Mouse (Mus musculus): ENCODE data around the gene Grk1. TPM values are rescaled to one million over a fixed set of nuclear protein-coding genes. Genes with fewer than 3 reads are reported as not detected.

Gene Grk1
- under 1 TPM in 1 of 2 experiments, not detected in 1; 0.07 TPM for total RNA-seq (2021)
- long read RNA-seq, result 0 reads

GRCm38 (mm10) chr8:13404666-13405131 lies at the start of gene Grk1:
TSS of gene Grk1 (plus strand) at chr8:13405081.
- no peak for DNase-seq (ENCODE audit: low spot score in 2 of 2)

GRCm38 (mm10) chr8:13356221-13356620 lies 48.7 kb upstream of the Grk1 start:
- no peak for DNase-seq (ENCODE audit: low spot score in 2 of 2)

- no peak for DNase-seq (ENCODE audit: low spot score in 2 of 2)
Measured at GRCm38 (mm10) chr8:13356681-13357080, 48.2 kb upstream of the Grk1 start.

DNA sequence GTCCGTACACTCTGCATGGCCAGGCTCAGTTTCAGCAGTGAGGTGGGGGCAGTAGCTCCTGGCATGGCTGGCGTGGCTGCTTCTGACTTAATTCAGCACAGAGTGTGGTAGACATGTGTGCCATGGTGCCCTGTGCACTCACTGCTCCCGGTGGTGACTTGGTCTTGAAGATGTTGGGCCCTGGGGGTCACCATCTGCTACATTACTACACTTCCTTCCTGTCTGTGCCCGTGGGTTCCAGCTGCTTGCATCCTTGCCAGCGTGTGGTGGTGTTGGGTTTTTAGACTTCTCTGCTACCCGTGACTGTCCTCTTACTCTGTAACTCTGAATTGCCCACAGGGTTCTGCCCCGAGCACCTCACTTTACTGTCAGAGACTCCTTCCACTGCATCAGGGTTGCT lies 44.7 kb upstream of the Grk1 start:
- no peak for DNase-seq (ENCODE audit: low spot score in 2 of 2)

GRCm38 (mm10) chr8:13361865-13362264 lies 43.0 kb upstream of the Grk1 start:
- DNase-seq (ENCODE audit: low spot score in 2 of 2), result no peak

DNA sequence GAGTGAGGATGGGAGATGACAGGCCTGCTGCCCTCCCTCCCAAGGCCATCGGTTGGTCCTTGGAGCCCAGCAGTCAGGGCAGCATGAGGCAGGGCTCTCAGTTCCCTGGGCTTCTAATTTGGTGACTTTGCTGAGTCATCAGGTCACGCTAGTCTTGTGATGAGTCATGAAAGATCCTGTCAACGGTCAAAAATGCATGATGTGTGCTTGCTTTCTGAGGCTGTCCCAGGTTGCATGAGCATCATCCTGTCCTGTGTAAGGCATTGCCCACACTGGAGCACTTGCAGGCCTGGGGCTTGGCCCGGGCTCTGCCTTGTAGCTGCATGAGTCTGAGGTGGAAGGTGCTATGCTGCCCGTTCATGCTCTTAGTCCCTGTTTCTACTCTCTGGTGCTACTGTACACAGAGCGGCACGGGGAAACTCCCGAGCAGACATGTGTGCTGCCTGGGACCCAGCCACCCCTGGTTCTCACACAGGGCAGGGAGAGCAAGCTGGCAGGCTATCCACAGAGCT lies 31.7 kb upstream of the Grk1 start:
- DNase-seq (ENCODE audit: low spot score in 2 of 2), result no peak

DNA sequence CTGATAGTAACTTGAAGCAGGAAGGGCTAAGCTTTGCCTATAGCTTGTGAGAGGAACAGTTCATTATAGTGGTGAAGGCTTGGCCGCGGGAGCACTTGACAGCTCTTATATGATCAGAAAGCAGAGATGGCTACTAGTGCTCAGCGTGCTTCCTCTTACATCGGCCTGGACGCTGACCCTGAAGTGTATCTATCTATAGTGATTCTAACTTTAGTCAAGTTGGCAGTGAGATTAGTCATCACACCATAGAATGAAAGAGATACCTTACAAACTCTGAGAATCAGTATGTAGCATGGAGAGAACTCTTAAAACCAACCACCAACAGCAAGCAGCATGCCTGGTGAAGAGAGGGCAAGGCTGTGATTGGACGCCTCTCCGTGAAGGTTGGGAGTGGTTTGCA lies 23.3 kb upstream of the Grk1 start:
- no peak for DNase-seq (ENCODE audit: low spot score in 2 of 2)

GRCm38 (mm10) chr8:13382536-13382935 lies 22.3 kb upstream of the Grk1 start:
- no peak for DNase-seq (ENCODE audit: low spot score in 2 of 2)

- no peak for DNase-seq (ENCODE audit: low spot score in 2 of 2)
Measured at GRCm38 (mm10) chr8:13382999-13383398, 21.9 kb upstream of the Grk1 start.

GRCm38 (mm10) chr8:13386366-13386765 lies 18.5 kb upstream of the Grk1 start:
- no peak for DNase-seq (ENCODE audit: low spot score in 2 of 2)

GRCm38 (mm10) chr8:13387728-13388127 lies 17.2 kb upstream of the Grk1 start:
- DNase-seq (ENCODE audit: low spot score in 2 of 2), result no peak

- DNase-seq (ENCODE audit: low spot score in 2 of 2), result no peak
Measured at GRCm38 (mm10) chr8:13388744-13389143, 16.1 kb upstream of the Grk1 start.

GRCm38 (mm10) chr8:13393869-13394268 lies 11.0 kb upstream of the Grk1 start:
- no peak for DNase-seq (ENCODE audit: low spot score in 2 of 2)

GRCm38 (mm10) chr8:13396725-13397124 lies 8.2 kb upstream of the Grk1 start, which contains the start of gene Atp4b:
TSS of gene Atp4b (minus strand) at chr8:13396825.
- DNase-seq (ENCODE audit: low spot score in 2 of 2), result no peak

DNA sequence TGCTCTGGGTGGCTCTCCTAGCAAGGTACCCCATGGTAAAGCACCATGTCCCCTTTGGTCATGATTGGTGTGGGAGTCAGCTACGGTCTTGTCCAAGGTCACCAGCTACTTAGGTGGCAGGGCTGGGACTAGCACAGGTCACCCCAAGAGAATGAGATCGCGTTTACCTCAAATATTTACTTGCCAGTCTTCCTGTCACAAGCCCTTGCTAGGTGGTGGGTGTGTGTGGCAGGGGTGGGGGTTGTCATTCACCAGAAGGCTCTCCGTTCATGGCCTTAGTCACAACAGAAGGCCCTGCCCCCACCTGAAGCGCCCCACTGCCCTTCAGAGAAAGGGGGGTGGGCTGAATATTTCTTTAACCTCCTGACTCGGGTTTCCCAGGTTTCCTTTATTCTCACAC lies 1.4 kb upstream of the Grk1 start:
- no peak for DNase-seq (ENCODE audit: low spot score in 2 of 2)

GRCm38 (mm10) chr8:13406011-13406410 lies 1.1 kb downstream of the Grk1 start:
- no peak for DNase-seq (ENCODE audit: low spot score in 2 of 2)

- DNase-seq (ENCODE audit: low spot score in 2 of 2), result peak; percentile 78 to 82
Measured at GRCm38 (mm10) chr8:13411597-13411996, 6.7 kb downstream of the Grk1 start.

DNA sequence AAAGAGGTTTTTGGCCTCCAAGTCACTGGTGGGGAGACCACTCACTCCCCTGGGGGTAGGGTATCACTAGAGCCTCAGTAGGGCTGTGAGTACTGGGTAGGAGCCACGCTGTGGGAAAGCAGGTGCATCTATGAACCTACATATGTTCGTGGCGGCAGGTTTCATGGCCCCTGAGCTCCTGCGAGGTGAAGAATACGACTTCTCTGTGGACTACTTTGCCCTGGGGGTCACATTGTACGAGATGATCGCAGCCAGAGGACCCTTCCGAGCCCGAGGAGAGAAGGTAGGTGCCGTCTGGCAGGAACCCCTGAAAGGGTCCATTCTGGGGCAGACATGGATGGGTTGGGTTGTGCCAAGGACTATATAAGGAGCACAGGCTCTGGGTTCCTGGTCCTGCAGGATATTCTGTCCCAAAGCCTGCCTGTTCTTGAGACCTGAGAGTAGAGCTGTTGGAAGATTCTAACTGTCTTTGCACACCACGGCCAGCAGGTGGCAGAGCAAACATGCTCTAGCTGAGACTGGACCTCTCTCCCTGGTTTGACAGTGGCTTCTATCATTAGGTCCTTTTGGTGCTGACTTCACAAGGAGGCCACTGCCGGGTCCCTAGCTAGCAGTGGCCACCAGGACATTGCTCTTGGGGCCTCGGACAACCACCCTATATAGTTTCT lies 8.1 kb downstream of the Grk1 start:
- peak; percentile 74 to 76 for DNase-seq (ENCODE audit: low spot score in 2 of 2)

- no peak for DNase-seq (ENCODE audit: low spot score in 2 of 2)
Measured at GRCm38 (mm10) chr8:13413823-13414390, 9.0 kb downstream of the Grk1 start.

DNA sequence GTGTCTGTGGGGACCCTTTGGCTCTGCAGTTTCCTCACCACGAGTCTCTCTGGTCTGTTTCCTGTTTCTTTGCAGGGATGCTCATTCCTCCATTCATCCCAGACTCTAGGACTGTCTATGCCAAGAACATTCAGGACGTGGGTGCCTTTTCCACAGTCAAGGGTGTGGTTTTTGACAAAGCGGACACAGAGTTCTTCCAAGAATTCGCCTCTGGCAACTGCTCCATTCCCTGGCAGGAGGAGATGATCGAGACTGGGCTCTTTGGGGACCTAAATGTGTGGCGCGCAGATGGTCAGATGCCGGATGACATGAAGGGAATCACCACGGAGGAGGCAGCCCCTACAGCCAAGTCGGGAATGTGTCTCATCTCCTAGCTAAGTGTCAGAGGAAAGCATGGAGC lies 11.0 kb downstream of the Grk1 start:
- no peak for DNase-seq (ENCODE audit: low spot score in 2 of 2)

DNA sequence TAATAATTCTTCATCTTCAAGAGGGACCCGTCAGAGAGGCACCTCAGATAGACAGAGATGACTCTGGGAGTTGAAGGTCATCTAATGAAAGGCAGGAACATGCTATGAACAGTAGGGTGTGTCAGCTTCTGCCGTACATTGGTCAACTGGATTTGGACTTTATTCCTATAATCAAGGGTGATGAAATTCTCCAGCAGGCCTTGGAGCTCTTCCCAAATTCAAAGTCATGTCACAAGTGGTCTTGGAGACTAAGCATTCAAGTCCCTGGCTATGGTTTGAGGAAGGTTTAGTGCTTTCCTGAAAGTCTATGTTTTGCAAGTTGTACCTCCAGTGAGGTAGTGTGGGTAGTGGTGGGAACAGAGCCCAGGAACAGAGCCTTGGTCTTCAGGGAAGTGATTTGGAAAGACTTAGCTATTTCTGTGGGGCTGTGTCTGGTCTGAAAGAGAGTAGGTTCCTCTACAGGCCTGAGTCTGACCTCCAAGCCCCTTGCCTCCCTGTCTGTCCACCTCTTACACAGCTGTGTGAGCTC lies 14.3 kb downstream of the Grk1 start:
- DNase-seq (ENCODE audit: low spot score in 2 of 2), result no peak

- DNase-seq (ENCODE audit: low spot score in 2 of 2), result no peak
Measured at GRCm38 (mm10) chr8:13420970-13421369, 16.1 kb downstream of the Grk1 start.

DNA sequence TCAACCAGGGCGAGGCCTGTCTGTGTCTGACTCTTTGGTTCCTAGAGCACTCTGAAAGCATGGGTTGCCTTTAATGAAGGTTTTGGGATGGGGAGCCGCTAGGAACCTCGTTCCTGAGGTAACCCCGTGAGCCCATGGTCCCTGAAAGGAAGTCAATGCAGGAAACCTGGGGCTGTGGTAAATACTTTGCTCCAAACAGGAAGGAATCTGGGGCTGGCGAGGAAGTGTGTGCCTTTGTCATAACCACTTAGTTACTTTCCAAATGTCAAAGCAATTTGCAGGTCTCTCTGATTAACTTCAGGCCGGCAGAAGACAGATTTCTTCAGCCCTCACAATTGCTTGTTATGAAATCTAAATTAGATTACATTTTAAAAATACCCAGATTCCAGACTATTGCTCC lies 22.5 kb downstream of the Grk1 start:
- no peak for DNase-seq (ENCODE audit: low spot score in 2 of 2)

All from layer of hippocampus, postnatal 10 days (tissue).